Mouse (Mus musculus) G1E (cell line): ENCODE measurements around the gene Cdsn.

Source experiments
- CTCF ChIP-seq: IDR thresholded peaks from 2 replicates; pipeline ENCODE4 v1.5.1; 2012; ENCODE audit warnings: low read depth, low read length, inconsistent platforms, mixed read lengths
- GATA1 ChIP-seq: IDR thresholded peaks from 2 replicates; pipeline ENCODE4 v1.6.1; 2012; ENCODE audit warnings: borderline replicate concordance, low read length, inconsistent platforms, mixed read lengths
- POLR2AphosphoS5 ChIP-seq: IDR thresholded peaks from 2 replicates; pipeline ENCODE4 v1.6.1; 2012; ENCODE audit warnings: low read depth, low read length, inconsistent platforms; ENCODE audit not compliant: insufficient replicate concordance
- TAL1 ChIP-seq: conservative IDR thresholded peaks from 2 replicates; pipeline ENCODE4 v1.6.1; 2012; ENCODE audit warnings: low read depth, low read length, inconsistent platforms, mixed read lengths

DNA sequence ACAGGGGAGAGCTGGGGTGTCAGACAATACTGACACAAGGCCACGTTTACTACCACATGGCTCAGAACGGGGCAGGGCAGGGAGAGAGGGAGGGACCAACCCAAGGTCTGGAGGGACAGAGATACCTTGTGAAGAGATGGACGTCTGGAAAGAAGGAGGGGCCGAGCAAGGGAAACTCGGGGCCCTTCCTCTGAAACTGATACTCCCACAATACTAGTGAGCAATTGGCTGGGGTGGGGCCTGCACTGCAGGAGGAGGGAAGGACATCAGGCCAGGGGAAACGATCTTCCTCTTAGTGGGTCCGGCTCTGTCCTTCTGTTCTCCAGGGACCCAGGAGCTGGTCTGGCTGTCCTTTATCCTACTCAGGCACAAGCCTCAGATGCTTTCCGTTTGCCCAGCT is 1.1 kb upstream of the Cdsn start:
- no peak for TF ChIP-seq TAL1
- no peak for TF ChIP-seq CTCF
- TF ChIP-seq POLR2AphosphoS5 = no peak
- no peak for TF ChIP-seq GATA1
